In genomic region chr1:131691356-131691755, GRCm38 (mm10) we compare ENCODE assay signal across 13 mouse cellular contexts. TPM values are rescaled to one million over a fixed set of nuclear protein-coding genes. Genes with fewer than 3 reads are reported as not detected.
DNase-seq lines count a peak whose midpoint lies in the region; ATAC-seq and TF ChIP-seq lines count a peak whose summit lies in the region.
"Had no signal": no experiment of that assay in that cellular context is flagged by ENCODE, and none has a peak within 500 bp of the region (broad histone marks: within the 10 kb centered on the region; RNA-seq: fewer than 3 reads in every experiment).

No protein-coding gene starts in this region.

- no peaks in the 10 kb centered on the region for H3K9me3 ChIP-seq in liver, postnatal 0 days (ENCODE audit: low read length)
- H3K9me3 ChIP-seq in embryonic facial prominence, embryonic 10.5 days, result no peaks in the 10 kb centered on the region
- H3K9me3 ChIP-seq: limb, embryonic 10.5 days had no signal

- no peaks in the 10 kb centered on the region for H3K36me3 ChIP-seq in liver, postnatal 0 days (replicated peaks; ENCODE audit: insufficient read depth, low read length)
- H3K36me3 ChIP-seq in embryonic facial prominence, embryonic 10.5 days (replicated peaks), result no peaks in the 10 kb centered on the region
- H3K36me3 ChIP-seq: limb, embryonic 10.5 days had no signal

- H3K27ac ChIP-seq in liver, postnatal 0 days (ENCODE audit: low read depth), result peak overlapping the region; percentile 64; the same call in 1 of the 2 replicates
- H3K27ac ChIP-seq in embryonic facial prominence, embryonic 10.5 days (replicated peaks), result no peak overlapping the region
- H3K27ac ChIP-seq: limb, embryonic 10.5 days had no signal

- ATAC-seq in liver, postnatal 0 days, result peak; percentile 68
- ATAC-seq: forebrain, embryonic 16.5 days; inflammation-experienced regulatory T-cells, adult 6 months had no signal

- no peaks in the 10 kb centered on the region for H3K27me3 ChIP-seq in liver, postnatal 0 days (ENCODE audit: insufficient read depth, low read length)
- H3K27me3 ChIP-seq in embryonic facial prominence, embryonic 10.5 days (replicated peaks; ENCODE audit: low read depth, poor library complexity, severe bottlenecking), result no peaks in the 10 kb centered on the region

- H3K4me2 ChIP-seq in liver, postnatal 0 days (ENCODE audit: low read depth, low read length), result no peak overlapping the region

- no peak for DNase-seq in liver, postnatal 0 days
- no peak for DNase-seq in liver
- DNase-seq in adrenal gland, adult 2 months, result peak; percentile 85
- peak; percentile 28 for DNase-seq in embryonic facial prominence, embryonic 10.5 days (ENCODE audit: low spot score)
- DNase-seq in skeletal muscle tissue, adult 2 months (ENCODE audit: low read depth, low spot score), result peak; percentile 72
- DNase-seq in frontal cortex, postnatal 10 days (ENCODE audit: low spot score in 2 of 2), result no peak
- DNase-seq in ovary, postnatal 14 days (ENCODE audit: low spot score), result no peak
- DNase-seq: kidney, postnatal 4 days had no signal

- H3K9ac ChIP-seq in liver, postnatal 0 days (replicated peaks), result no peak overlapping the region

- no peak for TF ChIP-seq CTCF in liver, postnatal 0 days (IDR thresholded peaks at IDR 0.05; ENCODE audit: low read depth)

- peak; percentile 26; the same call in 1 of the 2 replicates for TF ChIP-seq EP300 in liver, postnatal 0 days (IDR thresholded peaks at IDR 0.05; ENCODE audit: low read depth)

- H3K4me1 ChIP-seq in liver, postnatal 0 days (ENCODE audit: insufficient read depth), result 0 out of 2 replicates have a peak, but pooled peaks cover 3% of the 10 kb centered on the region
- peaks cover 21% of the 10 kb centered on the region for H3K4me1 ChIP-seq in embryonic facial prominence, embryonic 10.5 days
- H3K4me1 ChIP-seq: limb, embryonic 10.5 days had no signal

- H3K4me3 ChIP-seq in liver, postnatal 0 days (ENCODE audit: low read depth, low read length), result no peak overlapping the region
- no peak overlapping the region for H3K4me3 ChIP-seq in embryonic facial prominence, embryonic 10.5 days
- H3K4me3 ChIP-seq: limb, embryonic 10.5 days had no signal

RNA-seq across cellular contexts. Expression of gene Rab7b, which starts 2.9 kb away (rescaled TPM):
- polyA plus RNA-seq in liver, postnatal 0 days (2015; fragmentation: Nextera tagmentation; extraction: Ambion mirVana), result 2.3 and 2.4 TPM in 2 replicates
- 10 to 100 TPM in 1 of 2 experiments, 1 to 10 TPM in 1; 3.7 to 13.4 TPM for total RNA-seq in adrenal gland, adult 2 months (2021)
- 2.8 and 2.9 TPM in 2 replicates for polyA plus RNA-seq in adrenal gland, adult 2 months (2012; rRNA removed)
- polyA plus RNA-seq in embryonic facial prominence, embryonic 10.5 days (2016; fragmentation: Nextera tagmentation; extraction: Ambion mirVana), result 0.64 and 0.91 TPM in 2 replicates

RNA-seq across cellular contexts. Expression of gene Slc26a9, which starts 52.5 kb away (rescaled TPM):
- not detected in 2 replicates for polyA plus RNA-seq in liver, postnatal 0 days (2015; fragmentation: Nextera tagmentation; extraction: Ambion mirVana)
- under 1 TPM in 1 of 2 experiments, not detected in 1; 0.12 TPM for total RNA-seq in adrenal gland, adult 2 months (2021)
- polyA plus RNA-seq in adrenal gland, adult 2 months (2012; rRNA removed), result 0.15 and 0.18 TPM in 2 replicates
- 0.73 TPM in 1 of 2 replicates, not detected in the other for polyA plus RNA-seq in embryonic facial prominence, embryonic 10.5 days (2016; fragmentation: Nextera tagmentation; extraction: Ambion mirVana)
- polyA plus RNA-seq: inflammation-experienced regulatory T-cells, adult 6 months; limb, embryonic 10.5 days had no signal

RNA-seq across cellular contexts. Expression of gene Ctse, which starts 53.2 kb away (rescaled TPM):
- polyA plus RNA-seq in liver, postnatal 0 days (2015; fragmentation: Nextera tagmentation; extraction: Ambion mirVana), result 69.2 and 76.3 TPM in 2 replicates
- total RNA-seq in adrenal gland, adult 2 months (2021), result under 1 TPM; 0.48 to 0.63 TPM
- polyA plus RNA-seq in adrenal gland, adult 2 months (2012; rRNA removed), result 0.28 and 0.55 TPM in 2 replicates
- polyA plus RNA-seq in embryonic facial prominence, embryonic 10.5 days (2016; fragmentation: Nextera tagmentation; extraction: Ambion mirVana), result 0.06 TPM in 1 of 2 replicates, not detected in the other
- polyA plus RNA-seq: cortical plate, adult 2 months; forebrain, embryonic 16.5 days; heart, embryonic 14.5 days; limb, embryonic 10.5 days had no signal

Comparison
In these comparisons a context has a peak if more than half of its experiments do, and no peak if none do; other contexts are left out.
1. DNase-seq: peak in adrenal gland, adult 2 months (single experiment), embryonic facial prominence, embryonic 10.5 days (single experiment) and skeletal muscle tissue, adult 2 months (single experiment); none in liver, postnatal 0 days (single experiment), liver (single experiment), frontal cortex, postnatal 10 days (0 of 2) and ovary, postnatal 14 days (single experiment).
2. RNA of gene Ctse, which starts 53.2 kb away (polyA plus RNA-seq): 69.2 to 76.3 TPM in liver, postnatal 0 days; 0.28 to 0.55 TPM in adrenal gland, adult 2 months and 0.06 TPM in embryonic facial prominence, embryonic 10.5 days; every median in the first group is over 10 times any median in the second.